Mouse (Mus musculus) CH12.LX (cell line): ENCODE data around the gene Cenpe.

Experiments used
- BHLHE40 ChIP-seq: IDR thresholded peaks from 2 replicates; pipeline ENCODE4 v1.6.1; 2011; ENCODE audit warnings: mild to moderate bottlenecking, low read depth, low read length, improper control_type of control experiment
- CHD2 ChIP-seq: IDR thresholded peaks from 2 replicates; pipeline ENCODE4 v1.6.1; 2011; ENCODE audit warnings: low read length, improper control_type of control experiment
- CTCF ChIP-seq, 2 experiments: IDR thresholded peaks in 1 of 2; conservative IDR thresholded peaks in 1 of 2; 2 replicates each; pipeline ENCODE4 v1.5.1; 2011 to 2012; ENCODE audit warnings: low read depth in 2 of 2, low read length in 2 of 2, improper control_type of control experiment in 1 of 2, inconsistent platforms in 1 of 2, mild to moderate bottlenecking in 1 of 2, moderate library complexity in 1 of 2
- EP300 ChIP-seq: IDR thresholded peaks from 2 replicates; pipeline ENCODE4 v1.6.1; 2011; ENCODE audit warnings: low read length, improper control_type of control experiment
- ETS1 ChIP-seq: conservative IDR thresholded peaks from 2 replicates; pipeline ENCODE4 v1.6.1; 2012; ENCODE audit warnings: low read depth, mild to moderate bottlenecking, inconsistent platforms, low read length, improper control_type of control experiment, moderate library complexity
- JUND ChIP-seq: conservative IDR thresholded peaks from 2 replicates; pipeline ENCODE4 v1.6.1; 2011; ENCODE audit warnings: low read depth, low read length, improper control_type of control experiment
- KAT2A ChIP-seq: IDR thresholded peaks from 2 replicates; pipeline ENCODE4 v1.6.1; 2012; ENCODE audit warnings: low read length, improper control_type of control experiment, inconsistent platforms; ENCODE audit not compliant: insufficient replicate concordance
- POLR2A ChIP-seq: IDR thresholded peaks from 2 replicates; pipeline ENCODE4 v1.6.1; 2011; ENCODE audit warnings: low read depth, mild to moderate bottlenecking, improper control_type of control experiment, low read length
- USF1 ChIP-seq: IDR thresholded peaks from 2 replicates; pipeline ENCODE4 v1.6.1; 2014; ENCODE audit warnings: low read depth, mild to moderate bottlenecking, inconsistent platforms, low read length, improper control_type of control experiment
- ZKSCAN1 ChIP-seq: IDR thresholded peaks from 2 replicates; pipeline ENCODE4 v1.6.1; 2012; ENCODE audit warnings: low read depth, inconsistent platforms, low read length, improper control_type of control experiment, borderline replicate concordance
- ZNF384 ChIP-seq: IDR thresholded peaks from 2 replicates; pipeline ENCODE4 v1.6.1; 2012; ENCODE audit warnings: low read depth, low read length, improper control_type of control experiment, inconsistent platforms

- TF ChIP-seq JUND = no peak
- no peak for TF ChIP-seq ETS1
- peak; percentile 66 for TF ChIP-seq BHLHE40
- TF ChIP-seq POLR2A = no peak
- no peak for TF ChIP-seq CTCF (conservative IDR thresholded peaks at IDR 0.05 in 1 of 2, IDR thresholded peaks at IDR 0.05 in 1 of 2; ENCODE audit: low read depth in 2 of 2, low read length in 2 of 2)
- TF ChIP-seq ZNF384 = no peak
- TF ChIP-seq ZKSCAN1 = no peak
- TF ChIP-seq EP300 = peak; percentile 56; the same call in 1 of the 2 replicates
- no peak for TF ChIP-seq KAT2A
- TF ChIP-seq CHD2 = no peak
- no peak for TF ChIP-seq USF1
Measured at GRCm38 (mm10) chr3:135246828-135247227, 34.5 kb downstream of the Cenpe start.
